Mouse (Mus musculus) adipocyte (in vitro differentiated cells): ENCODE measurements at regions not wholly inside any gene's neighbourhood (a gene's known extent, or its start where the extent isn't known, plus 50 kb on each side); places are given as distances from the start of the nearest gene placed in this dataset.

Experiments
- DNase-seq: peaks from one replicate; pipeline ENCODE4 v3.0.0-alpha.2; 2016; ENCODE audit warnings: low spot score

GRCm38 (mm10) chr14:102882281-102882680, 100.2 kb downstream of the Kctd12 start:
- no peak for DNase-seq

DNA sequence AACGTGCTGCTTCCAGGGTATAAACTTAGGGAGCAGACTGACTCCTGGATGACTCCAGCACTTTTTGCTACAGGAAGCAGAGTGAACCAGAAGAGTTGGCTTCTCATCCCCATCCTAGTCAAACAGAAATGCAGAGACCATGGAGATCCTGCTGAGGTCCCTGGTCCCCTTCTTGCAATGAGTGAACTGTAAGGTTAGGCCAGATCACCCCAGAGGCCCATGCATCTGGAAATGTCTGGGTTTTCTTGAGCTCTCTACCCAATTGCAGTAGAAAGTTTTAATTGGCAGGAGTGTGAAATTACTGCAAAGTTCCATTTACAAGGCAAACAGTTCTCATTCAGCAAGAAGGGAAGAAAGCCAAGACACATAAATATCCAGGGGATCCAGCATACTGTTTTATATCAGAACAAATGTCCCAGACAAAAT, 101.8 kb downstream of the Kctd12 start:
- no peak for DNase-seq

DNA sequence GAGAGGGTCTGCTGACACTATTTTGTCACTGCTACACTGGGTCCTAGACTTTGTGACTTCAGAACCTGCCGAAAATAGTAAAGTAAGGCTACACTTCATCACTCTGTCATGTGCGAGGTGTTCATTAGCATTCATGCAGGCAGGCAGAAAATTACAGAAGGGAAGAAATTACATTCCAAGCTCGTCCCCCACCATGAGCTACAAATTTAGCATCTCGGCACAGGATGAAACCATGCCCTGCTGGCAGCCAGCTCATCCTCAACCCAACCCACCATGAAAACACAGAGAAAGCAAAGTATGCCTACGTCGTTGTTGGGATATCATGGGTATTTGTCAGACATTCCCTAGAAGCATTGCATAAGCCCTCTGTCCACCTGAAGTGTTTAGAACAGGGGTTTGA, 103.9 kb downstream of the Kctd12 start:
- no peak for DNase-seq

- DNase-seq, result no peak
These were observed 114.3 kb downstream of the Kctd12 start for GRCm38 (mm10) chr14:102868160-102868559.

GRCm38 (mm10) chr14:102867697-102868096, 114.7 kb downstream of the Kctd12 start:
- DNase-seq, result no peak

GRCm38 (mm10) chr14:102866511-102866910, 115.9 kb downstream of the Kctd12 start:
- DNase-seq, result no peak

DNA sequence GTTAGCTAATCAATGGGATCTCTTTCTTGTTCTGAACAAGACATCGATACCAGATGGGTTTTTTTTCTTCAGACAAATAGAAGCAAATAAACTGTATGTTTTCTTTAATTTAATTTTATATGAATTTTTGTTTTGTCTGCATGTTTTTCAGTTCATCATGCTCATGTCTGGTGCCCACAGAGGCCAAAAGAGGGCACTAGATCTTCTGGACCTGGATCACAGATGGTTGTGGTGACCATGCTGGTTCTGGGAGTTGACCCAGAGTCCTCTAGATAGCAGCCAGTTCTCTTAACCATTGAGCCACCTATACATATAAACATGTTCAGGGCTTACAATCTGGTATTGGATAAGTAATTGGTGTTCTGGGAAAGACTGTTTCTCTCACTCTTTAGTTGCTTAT, 120.7 kb downstream of the Kctd12 start:
- no peak for DNase-seq

DNA sequence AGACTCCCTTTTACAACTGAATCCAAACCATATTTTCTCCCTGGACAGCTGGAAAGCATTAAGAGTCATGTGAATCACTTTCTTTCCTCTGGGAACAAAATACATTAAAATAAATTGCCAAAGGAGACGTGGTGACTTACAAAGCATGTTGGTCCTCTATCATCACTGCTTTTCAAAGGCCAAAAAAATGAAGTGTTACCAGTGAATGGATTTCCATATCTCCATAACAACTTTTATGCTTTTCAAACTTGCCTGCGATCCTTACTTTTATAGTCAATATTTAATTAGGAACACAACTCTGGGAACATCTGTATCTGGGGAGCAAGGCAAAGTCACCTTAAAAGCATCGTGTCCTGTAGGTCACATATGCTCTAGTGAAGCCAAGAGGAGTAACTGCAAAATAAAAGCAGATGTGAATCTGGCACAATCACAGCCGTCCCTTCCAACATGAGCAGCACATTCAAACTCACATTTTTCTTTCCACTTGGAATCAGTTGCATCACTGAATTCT, 123.0 kb downstream of the Kctd12 start:
- peak; percentile 5 for DNase-seq

GRCm38 (mm10) chr14:102855264-102855840, 127.1 kb downstream of the Kctd12 start:
- DNase-seq, result no peak

- DNase-seq, result no peak
These were observed 138.7 kb downstream of the Kctd12 start for GRCm38 (mm10) chr14:102843700-102844099.

DNA sequence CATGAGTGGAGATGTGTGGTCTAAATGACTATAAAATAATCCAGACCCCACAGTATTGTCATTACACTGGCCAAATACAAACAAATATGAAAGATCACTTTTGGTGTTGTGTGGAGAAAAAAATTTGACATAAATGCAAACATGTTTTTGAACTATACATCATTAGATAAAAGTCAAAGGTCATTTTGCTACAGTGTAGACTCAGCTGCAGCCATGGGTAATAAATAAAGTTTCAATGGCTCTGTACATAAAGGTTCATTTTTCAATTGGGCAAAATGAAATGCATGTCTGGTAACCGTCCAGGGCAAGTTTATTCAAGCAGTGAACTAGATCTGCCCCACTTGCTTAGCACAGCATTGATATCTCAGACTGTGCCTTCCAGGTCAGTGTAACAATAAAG, 144.8 kb downstream of the Kctd12 start:
- DNase-seq, result no peak

- DNase-seq, result no peak
These were observed 147.2 kb downstream of the Kctd12 start for GRCm38 (mm10) chr14:102835118-102835769.

DNA sequence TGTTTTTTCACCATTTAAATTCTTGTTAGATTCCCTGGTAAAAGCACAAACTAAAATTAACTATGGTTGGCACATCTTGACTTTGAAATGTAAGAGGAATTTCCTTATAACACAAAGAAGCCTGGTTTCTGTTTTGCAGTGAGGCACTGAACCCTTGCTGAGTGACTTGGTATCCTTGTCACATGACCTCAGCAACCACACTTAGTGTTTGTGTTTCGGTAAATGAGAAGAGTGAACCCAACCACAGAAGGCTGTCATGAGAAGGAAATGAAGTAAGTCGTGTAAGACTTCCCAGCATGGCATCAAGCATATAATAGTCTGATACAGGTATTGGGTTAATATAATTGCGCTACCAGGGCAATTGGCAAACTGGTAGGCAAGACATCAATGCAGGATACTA, 154.0 kb downstream of the Kctd12 start:
- no peak for DNase-seq

- DNase-seq, result no peak
These were observed 154.6 kb downstream of the Kctd12 start for GRCm38 (mm10) chr14:102827756-102828384.

- DNase-seq, result no peak
These were observed 156.9 kb downstream of the Kctd12 start for GRCm38 (mm10) chr14:102825525-102825924.

GRCm38 (mm10) chr14:102820663-102821062, 161.8 kb downstream of the Kctd12 start:
- no peak for DNase-seq

- DNase-seq, result no peak
These were observed 170.8 kb downstream of the Kctd12 start for GRCm38 (mm10) chr14:102811678-102812081.

- DNase-seq, result no peak
These were observed 171.4 kb downstream of the Kctd12 start for GRCm38 (mm10) chr14:102811022-102811421.

- DNase-seq, result no peak
These were observed 172.1 kb downstream of the Kctd12 start for GRCm38 (mm10) chr14:102810121-102810921.

DNA sequence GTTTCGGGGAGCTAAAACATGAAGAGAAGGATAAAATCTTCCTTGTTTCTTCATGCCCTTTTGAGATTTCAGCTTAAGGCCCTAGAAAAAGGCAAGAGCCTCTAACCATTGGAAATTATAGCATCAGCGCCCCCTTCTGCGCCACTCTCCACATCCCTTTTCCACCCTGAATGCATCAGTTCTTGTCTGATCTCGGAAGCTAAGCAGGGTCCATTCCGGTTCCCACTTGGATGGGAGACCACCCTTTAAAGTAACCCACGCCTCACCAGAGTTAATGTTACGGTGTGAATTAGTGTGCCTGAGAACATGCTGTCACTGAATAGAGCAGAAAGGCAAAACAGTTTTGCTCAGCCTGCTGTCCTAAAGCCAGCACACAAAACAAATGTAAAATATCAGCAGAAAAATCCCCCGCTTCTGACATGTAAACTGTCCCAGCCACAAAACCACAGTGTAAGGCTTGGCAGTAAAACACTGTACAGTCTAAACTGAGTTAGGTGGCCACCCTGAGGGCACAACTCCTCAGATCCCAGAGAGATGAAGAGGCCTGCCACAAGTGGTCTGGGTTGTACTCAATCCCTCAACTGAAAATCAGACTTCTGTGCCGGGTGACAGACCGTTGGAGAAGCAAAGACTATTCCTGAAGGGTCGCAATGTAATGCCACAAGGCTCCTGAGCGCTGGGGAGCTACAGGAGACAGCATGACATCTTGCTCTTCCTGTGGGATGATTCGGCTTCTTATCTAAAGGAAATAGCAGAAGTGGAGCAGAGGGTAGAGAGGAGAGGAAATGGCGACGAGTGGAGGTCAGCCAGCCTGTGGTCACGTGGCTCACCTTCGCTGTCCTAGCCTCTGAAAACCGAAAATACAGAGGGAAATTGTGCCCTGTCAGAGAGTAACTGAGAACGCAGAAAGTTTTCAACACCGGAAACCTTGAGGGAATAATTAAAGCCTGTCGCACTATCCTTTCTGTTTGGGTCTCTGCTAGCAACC, 176.2 kb downstream of the Kctd12 start:
- no peak for DNase-seq

- DNase-seq, result no peak
These were observed 186.8 kb downstream of the Kctd12 start for GRCm38 (mm10) chr14:102795676-102796075.
